ENCODE assay signal across 8 mouse cellular contexts in genomic region chr15:99651163-99651872, GRCm38 (mm10). TPM values are rescaled to one million over a fixed set of nuclear protein-coding genes. Genes with fewer than 3 reads are reported as not detected.
A peak's percentile ranks its signal among the peaks of the same experiment; 100 is the strongest.
DNase-seq lines count a peak whose midpoint lies in the region; ATAC-seq and TF ChIP-seq lines count a peak whose summit lies in the region.

Gene Racgap1 (minus strand): TSS chr15:99651656.

- no peak within 1 kb of the TSS for H3K27ac ChIP-seq in cortical plate, adult 2 months (ENCODE audit: insufficient read depth, low read length)

- no peak for TF ChIP-seq CTCF in cortical plate, adult 2 months (IDR thresholded peaks at IDR 0.05; ENCODE audit: extremely low read depth, insufficient read depth, low read length)

- peak; percentile 94 to 96 for DNase-seq in gastrocnemius, adult 8-10 months (ENCODE audit: low spot score in 2 of 2)
- DNase-seq in hindlimb bud, embryonic 11.5 days (ENCODE audit: extremely low spot score, low read depth, low spot score), result peak; percentile 85
- DNase-seq in left cerebral cortex, adult 8-10 months (ENCODE audit: low spot score in 2 of 2), result peak; percentile 94
- peak; percentile 98 for DNase-seq in right cerebral cortex, postnatal 10 days (ENCODE audit: low spot score in 2 of 2)
- peak; percentile 91 for DNase-seq in urinary bladder, postnatal 25 days (ENCODE audit: low spot score)

- no peaks in the 10 kb centered on the region for H3K4me1 ChIP-seq in cortical plate, adult 2 months (ENCODE audit: control insufficient read depth, insufficient read depth, low read length)
- peaks cover 75% of the 10 kb centered on the region for H3K4me1 ChIP-seq in megakaryocyte, embryonic 14.5 days

- H3K9me3 ChIP-seq in megakaryocyte, embryonic 14.5 days, result no peaks in the 10 kb centered on the region

- no peak for TF ChIP-seq POLR2A in cortical plate, adult 2 months (IDR thresholded peaks at IDR 0.05; ENCODE audit: extremely low read depth, insufficient read depth, low read length)

- H3K36me3 ChIP-seq in megakaryocyte, embryonic 14.5 days (replicated peaks; ENCODE audit: low read length), result no peaks in the 10 kb centered on the region

- H3K27me3 ChIP-seq in megakaryocyte, embryonic 14.5 days (replicated peaks), result peaks cover 38% of the 10 kb centered on the region

- H3K4me3 ChIP-seq in cortical plate, adult 2 months (ENCODE audit: insufficient read depth, low read length), result peak within 1 kb of the TSS; percentile 20
- H3K4me3 ChIP-seq in megakaryocyte, embryonic 14.5 days (replicated peaks), result peak within 1 kb of the TSS; percentile 94

- peak; percentile 97 for ATAC-seq in activated CD4-positive, CD25-positive, alpha-beta regulatory T cell, adult 4 months

RNA-seq across cellular contexts. Expression of gene Racgap1, which starts in this region (rescaled TPM):
- polyA plus RNA-seq in activated CD4-positive, CD25-positive, alpha-beta regulatory T cell, adult 4 months (2017; shearing (Covaris generic)), result 10 to 100 TPM; 33.2 to 33.3 TPM
- 10.3 and 13.3 TPM in 2 replicates for polyA plus RNA-seq in cortical plate, adult 2 months (2012; rRNA removed)
- 1 to 10 TPM in 2 of 4 experiments, under 1 TPM in 2; 0.31 to 2.4 (median 1.1) TPM for total RNA-seq in gastrocnemius, adult 8-10 months (2022)
- 10 to 100 TPM in 2 of 4 experiments, 1 to 10 TPM in 2; 9.3 to 11.5 (median 10.2) TPM for total RNA-seq in left cerebral cortex, adult 8-10 months (2022)
- 3.6 and 7.7 TPM in 2 replicates for polyA plus RNA-seq in megakaryocyte, embryonic 14.5 days (2012; ENCODE audit: insufficient read depth, low replicate concordance)
